Mouse (Mus musculus): ENCODE data around the gene Olfr372.
"Not testable (repeated sequence)": the region's sequence is repeated elsewhere in the genome, so short reads cannot be mapped to it uniquely, and the experiment has no call there.

DNA sequence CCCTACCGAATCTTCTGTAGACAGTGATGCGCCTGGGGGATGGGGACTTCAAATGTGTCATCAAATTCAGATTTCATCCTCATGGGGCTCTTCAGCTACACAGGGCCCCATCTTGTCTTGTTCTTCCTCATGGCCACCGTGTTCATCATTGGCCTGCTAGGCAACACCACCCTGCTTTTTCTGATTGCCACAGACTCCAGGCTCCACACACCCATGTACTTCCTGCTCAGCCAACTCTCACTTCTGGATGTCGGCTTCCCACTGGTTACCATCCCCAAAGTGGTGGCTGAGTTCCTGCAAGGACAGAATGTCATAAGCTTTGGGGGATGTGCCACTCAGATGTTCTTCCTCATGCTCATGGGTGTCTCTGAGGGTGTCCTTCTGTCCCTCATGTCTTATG, 16.6 kb downstream of the Olfr372 start:
- TF ChIP-seq CTCF (IDR thresholded peaks at IDR 0.05; ENCODE audit: control insufficient read depth, insufficient read depth, low read length); POLR2A (IDR thresholded peaks at IDR 0.05; ENCODE audit: borderline replicate concordance, control insufficient read depth, low read depth, low read length): not testable (repeated sequence)
